Mouse (Mus musculus) cerebellum, adult 9-10 months (tissue): ENCODE measurements around the gene Ammecr1.

ENCODE experiments used
- DNase-seq: peaks from one replicate; pipeline ENCODE4 v3.0.0; 2022

The Ammecr1 gene

DNA sequence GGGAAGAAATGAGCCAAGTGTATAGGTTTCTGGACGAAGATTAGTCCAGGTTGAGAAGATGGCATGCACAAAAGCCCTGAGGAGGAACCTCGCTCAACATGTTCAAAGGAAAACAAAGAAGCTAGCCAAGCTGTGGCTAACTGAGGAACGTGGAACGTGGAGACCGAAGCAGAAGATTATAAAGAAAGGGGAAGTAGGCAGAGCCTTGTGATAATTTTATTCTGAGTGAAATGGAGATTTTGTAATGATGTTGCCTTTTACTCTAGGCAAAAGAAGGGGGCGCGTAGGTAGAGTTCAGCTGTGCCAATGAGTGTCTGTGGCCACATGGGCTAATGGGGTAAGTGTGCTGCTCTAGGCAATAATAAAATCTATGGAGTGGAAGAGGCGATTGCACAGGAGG is 62.7 kb downstream of the Ammecr1 start:
- no peak for DNase-seq

DNA sequence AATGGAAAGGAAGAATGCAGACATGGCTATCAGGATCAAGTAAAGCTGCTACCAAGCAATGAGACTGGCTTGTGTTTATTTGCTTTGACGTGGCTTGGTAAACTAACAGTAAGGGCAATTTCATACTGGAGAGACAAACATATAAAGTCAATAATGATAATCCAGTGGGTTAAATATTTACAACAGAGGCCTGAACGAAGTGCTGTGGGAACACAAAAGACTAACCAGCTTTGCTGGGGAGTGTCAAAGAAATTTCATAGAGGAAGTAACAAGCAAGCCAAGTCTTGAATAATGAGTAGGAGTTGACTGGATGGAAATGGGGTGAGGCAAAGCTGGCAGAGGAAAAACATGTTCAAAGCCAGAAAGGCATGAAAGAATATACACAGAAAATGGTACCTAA is 63.9 kb downstream of the Ammecr1 start:
- no peak for DNase-seq

DNA sequence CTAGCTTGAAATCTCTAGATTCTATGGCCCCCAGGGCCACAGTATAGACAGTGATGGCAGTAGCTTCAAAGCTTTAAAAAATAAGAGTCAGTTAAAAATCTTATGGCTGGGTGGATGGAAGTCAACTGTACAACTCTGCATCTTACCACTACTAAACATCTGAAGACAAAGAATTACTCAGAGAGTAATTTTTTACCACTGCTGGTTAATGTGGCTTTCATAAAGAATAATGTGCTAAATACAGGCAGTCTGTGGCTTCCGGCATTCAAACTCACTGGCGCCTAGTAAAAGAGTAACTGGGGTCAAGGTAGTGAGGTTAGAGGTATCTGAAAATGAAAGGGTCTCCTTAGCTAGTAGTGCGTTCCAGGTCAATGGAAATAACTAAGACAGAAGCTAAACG is 64.6 kb downstream of the Ammecr1 start:
- DNase-seq, result no peak

DNA sequence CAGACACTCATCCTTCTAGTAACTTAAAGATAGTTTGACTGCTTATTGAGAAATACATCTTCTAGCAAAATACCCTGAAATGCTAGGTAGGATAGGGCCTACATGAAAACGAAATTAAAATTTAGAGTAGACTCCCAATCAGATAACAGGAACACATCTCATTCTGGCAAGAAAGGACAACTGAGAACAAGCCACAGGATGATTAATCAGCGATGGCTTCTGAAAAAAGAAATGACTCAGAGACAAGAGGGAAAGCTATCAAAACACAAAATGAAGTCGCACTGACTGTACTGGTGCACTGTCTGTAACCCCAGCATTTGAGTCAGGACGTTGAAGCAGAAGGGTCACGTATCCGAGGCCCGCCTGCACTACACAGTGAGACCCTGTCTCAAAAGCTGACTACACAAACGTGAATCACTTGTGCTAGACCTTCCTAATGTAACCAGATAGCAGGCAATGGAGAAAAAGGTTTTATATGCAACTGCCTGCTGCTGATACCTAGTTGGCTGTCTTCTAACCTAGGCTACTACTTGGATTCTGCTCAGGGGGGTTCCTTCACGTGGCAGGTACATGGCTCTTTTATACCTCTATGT is 68.1 kb downstream of the Ammecr1 start:
- DNase-seq, result no peak

DNA sequence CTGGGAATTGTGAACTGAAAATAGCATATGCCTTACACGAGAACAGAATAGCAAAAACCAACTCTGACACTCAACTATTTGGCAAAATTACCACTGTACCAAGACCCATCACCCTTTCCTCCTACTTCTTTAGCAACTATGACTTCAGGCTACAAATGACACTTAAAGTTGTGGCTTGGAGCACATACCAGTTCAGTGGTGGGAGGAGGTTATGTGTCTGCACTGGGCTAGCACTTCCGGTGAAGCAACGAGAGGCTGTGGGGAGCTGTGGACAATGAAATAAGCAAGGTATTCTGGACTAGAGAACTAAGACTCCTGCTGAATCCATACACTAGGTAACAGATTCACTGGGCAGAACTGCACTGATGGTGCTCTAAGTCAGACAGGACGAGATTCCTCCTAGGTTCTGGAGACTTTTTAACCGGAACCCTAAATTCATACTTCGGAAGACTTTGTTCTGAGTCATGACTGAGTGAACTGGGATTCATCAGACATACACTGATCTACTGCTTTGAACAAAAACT is 69.0 kb downstream of the Ammecr1 start:
- no peak for DNase-seq

DNA sequence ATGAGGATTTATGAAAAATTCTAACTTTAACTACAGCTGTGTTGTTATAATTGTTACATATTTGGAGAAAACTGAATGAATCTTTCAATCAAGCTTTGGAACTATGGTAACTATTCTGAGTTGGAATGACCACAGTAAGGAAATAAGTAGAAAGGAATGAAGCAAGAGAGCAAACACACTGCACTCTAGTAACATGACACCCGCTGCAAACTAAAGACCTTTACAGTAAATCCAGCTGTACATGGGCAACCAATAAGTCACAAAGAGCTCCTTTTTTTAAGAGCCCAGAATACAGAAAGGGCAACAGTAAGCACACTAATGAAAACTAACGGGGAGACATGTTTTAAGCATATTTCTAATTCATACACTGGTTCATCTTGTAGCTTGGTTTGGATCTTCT is 71.2 kb downstream of the Ammecr1 start:
- DNase-seq, result no peak

DNA sequence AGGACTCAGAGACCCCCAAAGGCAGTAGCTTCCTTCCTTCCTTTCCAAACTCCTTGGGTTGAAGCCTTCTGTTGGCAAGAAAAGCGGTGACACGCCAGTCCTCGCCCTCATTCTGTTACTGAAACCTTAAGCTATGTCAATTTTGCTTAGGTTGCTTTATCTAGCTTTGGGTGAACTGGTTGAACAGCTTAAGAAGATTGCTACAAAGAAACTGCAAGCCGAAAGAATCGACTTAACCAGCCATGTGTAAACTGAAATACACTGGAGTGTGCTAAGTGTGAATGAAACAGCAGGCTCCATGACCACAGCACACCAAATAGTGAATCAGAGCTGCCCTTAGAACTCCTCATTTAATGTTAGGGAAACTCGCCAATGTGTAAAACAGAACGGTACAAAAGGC is 80.6 kb downstream of the Ammecr1 start:
- no peak for DNase-seq

DNA sequence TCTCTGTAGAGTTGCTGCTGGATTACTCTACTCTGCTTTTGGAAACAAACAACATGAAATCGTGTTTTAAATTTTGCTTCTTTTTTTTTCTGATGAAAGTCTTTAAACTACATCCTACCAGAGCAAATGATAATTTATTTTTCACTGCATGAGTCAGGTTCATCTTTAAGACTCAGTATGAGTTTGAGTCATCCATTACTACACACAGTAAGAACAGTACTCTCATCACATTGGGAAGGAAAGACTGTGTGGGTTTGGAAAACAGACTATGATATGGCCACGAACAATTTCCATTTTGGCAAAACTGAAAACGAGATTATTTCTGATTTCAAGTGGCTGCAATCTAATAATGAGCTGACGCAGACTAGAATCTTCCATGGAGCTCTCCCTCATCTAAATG is 82.9 kb downstream of the Ammecr1 start:
- DNase-seq, result no peak

DNA sequence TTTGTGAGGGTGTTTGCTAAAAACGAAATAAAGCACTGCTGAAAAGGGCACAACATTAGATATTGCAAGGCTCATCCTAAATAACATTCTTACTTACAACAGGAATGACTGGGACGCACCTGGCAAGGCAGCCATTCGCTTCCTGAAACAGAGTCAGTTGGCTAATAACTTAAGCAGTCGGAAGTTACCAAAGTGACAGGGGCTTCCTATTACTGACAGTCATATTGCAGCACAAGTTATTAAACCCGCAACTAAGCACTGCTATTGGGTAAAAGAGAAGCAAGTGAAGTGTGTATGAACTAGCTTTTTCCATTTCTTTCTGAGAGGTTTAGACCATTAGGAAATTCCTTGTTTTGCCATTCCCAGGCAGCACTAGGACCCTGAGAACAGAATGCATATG is 84.3 kb downstream of the Ammecr1 start:
- DNase-seq, result no peak

DNA sequence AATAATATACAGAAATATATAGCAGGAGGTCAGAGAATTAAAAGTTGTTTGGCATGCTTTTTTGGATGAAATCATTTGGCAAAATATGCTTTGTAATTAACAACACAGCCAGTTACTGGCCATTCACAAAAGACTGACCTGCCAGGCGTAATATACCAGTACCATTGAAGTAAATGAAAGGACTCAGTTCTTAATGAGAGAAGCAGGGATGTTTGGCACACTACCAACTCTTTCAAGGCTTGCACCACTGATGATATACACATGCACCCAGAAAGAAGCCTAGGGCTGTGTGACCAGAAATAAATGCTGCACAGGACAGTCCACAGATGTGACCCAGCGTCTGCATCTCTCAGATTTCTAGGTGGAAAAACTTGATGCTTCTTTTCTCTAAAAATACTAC is 96.7 kb downstream of the Ammecr1 start:
- peak; percentile 7 for DNase-seq

DNA sequence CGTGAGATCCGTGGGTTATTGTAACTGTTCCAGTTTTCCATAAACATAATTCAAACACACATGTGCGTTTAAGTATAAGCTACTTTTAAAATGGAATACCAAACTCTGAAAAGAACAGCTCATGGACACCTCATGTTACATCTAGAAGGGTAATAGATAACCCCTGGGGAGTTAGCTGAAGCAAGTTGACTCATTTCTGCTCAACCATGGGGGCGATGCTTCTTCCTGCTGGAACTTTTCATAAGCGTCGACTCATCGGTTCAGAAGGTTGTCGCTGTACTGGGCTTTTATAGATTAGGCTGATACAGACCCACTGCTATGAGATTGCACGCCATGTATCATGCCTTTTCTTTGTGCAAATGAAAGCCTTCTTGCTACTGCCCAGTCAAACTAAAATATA is 118.5 kb downstream of the Ammecr1 start:
- DNase-seq, result no peak

DNA sequence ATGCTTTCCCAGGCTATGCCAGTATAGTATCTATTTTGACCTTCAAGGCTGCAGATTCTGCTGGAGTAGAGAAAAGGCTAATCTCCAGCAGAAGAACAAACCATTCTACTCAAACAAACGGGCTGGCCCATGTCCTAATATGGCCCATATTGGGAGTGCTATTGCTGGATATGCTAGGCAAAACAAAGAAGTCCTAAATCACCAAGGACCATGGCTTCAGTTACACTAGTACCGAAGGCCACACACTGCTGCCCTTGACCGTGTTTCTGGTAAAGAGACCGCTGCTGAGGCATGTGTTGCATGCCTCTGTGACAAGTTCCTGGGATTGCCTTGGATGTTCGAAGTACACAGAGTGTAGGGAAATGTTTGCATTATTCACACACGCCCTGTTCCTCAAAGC is 120.3 kb downstream of the Ammecr1 start:
- no peak for DNase-seq

DNA sequence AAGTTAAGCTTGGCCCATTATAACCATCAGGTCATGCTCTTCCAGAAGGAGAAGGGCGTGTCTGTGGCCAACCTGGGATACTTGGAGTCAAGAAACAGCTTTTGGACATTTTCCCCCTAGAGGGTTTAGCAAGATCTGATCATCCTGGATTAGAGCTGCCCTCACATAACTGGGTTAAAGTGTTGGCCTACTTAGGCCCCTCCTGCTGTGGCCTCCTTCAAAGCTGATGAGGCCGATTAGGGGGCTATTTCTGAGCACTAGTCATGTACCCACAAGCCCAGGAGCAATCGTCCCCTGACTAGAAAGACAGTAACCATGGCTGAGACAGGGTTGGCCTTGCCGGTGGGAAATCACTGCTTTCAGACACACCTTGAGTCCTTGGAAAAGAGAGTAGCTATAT is 124.6 kb downstream of the Ammecr1 start:
- DNase-seq, result no peak

DNA sequence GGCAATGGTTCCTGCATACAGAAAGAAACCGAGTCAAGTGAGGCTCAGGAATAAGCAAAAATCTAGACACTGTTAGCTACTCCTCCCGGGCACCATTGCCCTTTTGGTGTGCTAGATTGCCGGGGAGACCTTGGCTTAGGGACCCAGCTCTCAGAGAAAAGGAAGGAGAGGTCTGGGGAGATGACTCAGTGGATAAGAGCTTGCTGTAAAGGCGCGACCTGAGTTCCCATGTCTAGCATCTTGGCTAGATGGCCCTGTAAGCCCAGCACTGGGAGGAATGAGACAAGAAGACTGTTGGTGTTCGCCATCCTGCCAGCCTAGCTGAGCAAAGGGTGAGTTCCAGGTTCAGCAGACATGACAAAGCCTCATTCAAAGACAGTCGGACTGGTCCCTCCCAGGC is 127.1 kb downstream of the Ammecr1 start:
- DNase-seq, result no peak

DNA sequence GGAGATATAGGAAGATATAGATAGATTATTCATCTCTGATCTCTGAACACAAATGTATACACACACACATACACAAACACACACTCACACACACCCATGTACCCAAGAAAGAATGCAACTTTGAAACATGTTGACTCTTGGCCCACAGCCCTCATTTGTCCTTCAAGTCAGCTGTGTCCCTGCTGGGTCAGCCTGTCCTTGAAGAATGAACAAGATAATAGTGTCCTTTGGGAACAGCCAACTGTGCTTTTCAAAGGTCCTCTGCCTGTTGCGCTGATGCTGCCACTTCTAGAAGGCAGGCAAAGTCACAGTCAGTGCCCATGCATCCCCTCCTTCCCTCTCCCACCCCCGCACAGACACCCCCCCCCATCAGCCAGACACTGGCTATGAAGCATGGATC is 127.7 kb downstream of the Ammecr1 start:
- DNase-seq, result no peak

DNA sequence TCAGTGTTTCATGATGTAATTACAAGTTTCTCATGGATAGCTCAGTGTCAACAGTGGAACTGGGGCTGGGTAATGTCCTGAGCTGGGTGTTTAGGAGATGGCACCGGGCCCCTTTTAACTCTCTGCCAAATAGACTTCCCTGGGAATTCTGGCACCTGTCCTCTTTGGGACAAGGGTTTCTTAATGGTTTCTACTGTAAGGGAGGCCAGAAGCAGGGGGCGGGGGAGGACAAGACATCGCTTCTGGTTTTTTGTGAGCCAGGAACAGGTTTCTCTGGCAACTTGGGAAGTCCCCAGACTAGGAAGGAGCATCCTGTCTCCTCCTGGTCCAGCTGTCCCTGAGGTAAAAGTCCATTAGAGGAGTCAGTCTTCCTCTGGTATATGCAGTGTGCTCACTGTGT is 129.2 kb downstream of the Ammecr1 start:
- peak; percentile 46 for DNase-seq

DNA sequence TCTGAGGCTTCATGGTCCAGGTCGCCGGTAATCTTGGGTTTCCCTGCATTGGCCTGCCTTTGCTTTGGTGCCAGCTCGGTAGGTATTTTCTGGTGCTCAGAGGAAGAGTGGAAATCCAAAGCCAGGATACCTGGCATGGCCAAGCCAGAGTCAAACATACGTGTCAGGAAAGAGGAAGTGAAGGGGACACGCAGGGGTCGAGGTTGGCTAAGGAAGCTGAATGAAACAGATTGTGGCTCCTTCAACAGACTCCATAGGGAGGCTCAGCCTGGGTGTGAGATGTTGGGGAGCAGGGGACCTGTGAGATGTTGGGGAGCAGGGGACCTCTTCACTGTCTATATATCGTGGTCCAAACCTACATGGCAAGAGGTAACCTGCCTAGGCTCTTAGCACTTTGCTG is 130.1 kb downstream of the Ammecr1 start:
- DNase-seq, result no peak

DNA sequence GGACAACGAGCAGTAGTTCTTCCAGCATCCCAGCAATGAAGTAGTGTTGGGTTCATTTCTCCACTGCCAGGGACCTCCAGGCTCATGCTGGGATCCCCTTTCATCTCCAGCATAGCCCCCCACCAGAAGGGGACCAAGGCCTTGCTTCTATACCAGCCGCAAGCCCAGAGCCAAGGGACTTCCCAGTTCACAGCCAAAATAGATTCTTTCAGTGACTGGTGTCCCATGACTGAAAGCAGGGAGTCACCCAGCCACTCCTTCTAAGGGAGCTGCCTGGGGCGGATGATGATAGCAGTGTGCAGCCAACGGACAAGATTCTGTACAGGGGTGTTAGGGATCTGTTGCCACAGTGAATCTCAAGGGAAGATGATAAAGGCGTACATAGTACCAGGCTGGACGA is 131.7 kb downstream of the Ammecr1 start:
- no peak for DNase-seq

DNA sequence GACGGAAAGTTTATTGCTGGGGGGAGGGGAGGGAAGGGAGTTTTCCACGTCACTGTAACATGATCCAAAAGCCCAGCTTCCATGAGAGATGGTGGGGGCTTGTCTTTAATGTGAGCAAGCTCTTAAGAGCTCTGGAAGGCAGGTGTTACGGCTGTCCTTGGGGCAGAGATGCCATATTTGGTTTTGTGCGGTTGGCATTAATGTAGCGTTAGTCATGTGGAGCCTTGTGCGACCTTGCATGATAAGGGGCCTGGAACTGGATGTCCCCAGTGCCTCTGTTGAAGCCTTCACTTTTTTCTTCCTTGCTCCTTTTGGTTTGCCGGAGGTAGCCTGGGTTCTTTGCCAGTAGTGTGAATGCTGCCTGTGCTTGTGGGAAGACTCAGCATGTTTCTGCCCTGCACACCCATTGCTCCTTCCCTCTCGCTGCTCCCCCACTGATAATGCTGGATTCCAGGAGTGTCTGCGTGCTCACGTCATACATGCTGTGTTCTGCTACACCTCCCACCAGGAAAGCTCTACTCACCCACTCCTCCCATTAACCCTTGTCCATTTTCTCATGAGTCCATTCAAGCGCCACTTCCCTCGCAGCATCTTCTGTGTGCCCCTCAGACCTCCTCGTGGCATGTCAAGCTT is 133.2 kb downstream of the Ammecr1 start:
- no peak for DNase-seq

DNA sequence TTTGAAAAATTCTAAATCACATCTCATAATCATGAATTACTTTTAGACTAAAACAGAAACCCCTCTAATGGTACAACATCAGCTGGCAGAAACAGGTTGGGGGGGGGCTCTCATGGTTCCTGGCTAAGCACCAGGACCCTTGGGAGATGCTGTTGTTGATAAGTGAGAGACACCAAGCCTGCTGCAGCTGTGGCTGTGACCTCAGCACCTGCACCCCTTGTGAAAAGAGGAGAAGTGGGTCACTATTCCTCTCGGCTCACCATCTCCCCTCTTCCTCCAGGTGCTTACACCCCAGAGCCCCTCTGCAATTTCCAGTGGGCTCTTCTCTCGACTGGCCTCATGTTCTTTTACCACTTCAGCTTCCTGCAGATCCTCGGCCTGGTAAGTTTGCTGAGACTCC is 134.3 kb downstream of the Ammecr1 start:
- DNase-seq, result no peak

DNA sequence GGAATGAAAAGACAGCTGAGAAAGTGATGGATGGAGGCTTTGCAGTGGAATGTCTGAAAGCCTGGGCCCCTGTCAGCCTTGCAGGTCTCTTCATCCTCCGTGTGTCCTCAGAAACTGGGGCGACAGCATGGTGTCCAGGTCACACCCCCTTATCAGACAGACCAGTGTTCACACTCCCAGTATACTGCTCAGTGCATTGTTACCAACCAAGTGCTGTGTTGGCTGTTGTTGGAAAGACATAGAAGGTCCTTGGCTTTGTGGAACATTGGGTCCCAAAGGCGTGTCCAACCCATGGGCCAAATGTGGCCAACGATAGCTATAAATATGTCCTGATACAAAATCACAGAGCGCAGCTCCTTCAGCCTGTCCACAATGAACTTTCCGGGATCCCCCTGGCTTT is 136.0 kb downstream of the Ammecr1 start:
- DNase-seq, result no peak

DNA sequence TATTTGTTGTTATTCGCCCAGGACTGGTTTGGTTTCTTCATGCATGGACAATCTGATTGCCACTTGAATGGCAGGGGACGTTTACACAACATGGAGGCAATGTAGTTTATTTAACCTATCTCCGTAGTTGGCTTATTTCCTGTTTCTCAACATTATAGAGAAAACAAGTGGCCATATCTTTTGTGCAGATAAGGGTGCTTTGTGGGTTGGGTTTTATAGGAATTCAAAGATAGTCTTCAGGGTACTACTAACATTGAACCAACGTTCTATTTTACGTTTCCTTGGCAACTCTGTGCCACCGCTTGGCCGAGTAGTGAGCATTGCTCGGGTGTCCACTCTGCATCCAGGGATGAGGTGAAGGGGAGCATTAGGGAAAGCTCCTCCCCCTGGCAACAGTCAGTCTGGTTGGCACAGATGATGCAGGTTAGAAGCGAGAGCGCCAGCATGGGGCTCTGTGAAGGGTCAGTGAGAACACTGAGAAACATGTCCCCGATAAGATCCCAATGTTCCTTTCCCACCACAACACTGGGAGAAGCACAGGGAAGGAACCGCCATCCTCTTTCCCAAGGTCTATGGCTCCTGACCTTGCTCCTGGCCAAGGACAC is 136.6 kb downstream of the Ammecr1 start:
- DNase-seq, result no peak

DNA sequence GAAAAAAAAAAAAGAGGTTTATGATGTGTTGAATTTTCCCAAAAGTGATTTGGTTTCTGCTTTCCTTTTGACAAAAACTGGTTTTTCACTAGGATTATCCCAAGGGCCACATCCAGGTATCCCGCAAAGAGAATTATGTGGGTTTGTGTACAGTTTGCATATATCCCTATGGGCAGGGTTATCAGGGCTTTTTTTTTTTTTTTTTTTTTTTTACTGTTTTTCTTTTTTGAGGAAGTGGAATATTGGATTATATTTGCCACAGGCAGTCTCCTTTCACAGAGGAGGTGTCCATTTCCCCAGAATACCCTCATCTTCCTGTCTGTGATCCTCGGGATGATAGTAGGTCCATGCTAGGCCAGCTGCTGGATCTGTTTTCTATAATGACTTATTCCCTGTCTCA is 137.3 kb downstream of the Ammecr1 start:
- DNase-seq, result no peak

DNA sequence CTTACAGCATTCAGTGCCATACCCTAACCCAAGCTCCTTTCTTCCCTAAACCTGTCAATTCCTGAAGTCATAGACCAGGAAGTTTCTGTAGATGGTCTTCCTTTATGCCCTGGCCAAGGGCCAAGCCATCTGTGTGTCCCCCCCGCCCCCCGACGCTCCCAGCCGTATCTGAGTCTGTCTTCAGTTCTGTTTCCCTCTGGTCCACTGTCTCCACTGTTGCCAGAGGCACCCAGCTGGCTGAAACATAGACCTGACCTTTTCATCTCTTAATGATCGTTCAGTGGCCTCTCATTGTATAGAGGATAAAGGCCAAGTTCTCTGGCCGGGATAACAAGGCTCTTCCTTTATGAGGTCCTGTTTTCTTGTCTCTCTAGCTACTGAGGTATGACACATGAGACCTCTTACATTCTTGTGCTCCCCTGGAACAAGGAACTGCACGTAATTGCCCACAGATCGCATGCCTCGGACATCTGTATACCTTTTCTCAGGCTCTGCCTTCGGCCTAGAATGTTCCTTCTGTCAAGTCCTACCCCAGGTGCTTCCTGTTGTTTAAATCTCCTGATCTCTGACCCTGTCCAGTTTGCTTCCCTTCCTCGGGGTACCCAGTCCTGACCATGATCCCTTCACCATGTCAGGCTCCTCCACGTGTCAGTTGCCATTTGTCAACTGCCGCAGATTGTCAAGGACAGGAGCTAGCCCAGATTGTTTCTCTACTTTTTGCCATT is 138.2 kb downstream of the Ammecr1 start:
- DNase-seq, result no peak
